Mouse (Mus musculus): ENCODE data around the gene Ptges3l. TPM values are rescaled to one million over a fixed set of nuclear protein-coding genes. Genes with fewer than 3 reads are reported as not detected.
"Not testable (repeated sequence)": the region's sequence is repeated elsewhere in the genome, so short reads cannot be mapped to it uniquely, and the experiment has no call there.

Ptges3l gene
- polyA plus RNA-seq, 1 experiment from 2014 or later: 75.3 TPM

DNA sequence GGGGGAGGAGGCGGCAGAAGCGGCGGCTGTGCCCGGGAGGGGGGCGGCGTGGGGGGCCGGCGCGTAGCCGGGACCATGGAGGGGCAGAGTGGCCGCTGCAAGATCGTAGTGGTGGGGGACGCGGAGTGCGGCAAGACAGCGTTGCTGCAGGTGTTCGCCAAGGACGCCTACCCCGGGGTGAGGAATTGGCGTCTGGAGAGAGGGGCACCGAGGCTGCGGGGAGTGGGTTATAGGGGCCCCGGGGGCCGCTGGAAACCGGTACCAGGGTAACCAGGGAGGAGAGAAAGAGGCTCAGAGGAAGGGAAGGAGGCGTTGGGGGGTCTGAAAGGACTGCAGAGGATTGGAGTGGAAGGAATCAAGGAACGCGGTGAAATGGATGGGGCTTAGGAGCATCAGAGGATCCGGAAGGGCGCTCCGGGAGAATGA, 43.1 kb upstream of the Ptges3l start:
- H3K4me3 ChIP-seq (ENCODE audit: low read depth, low read length): peak overlapping the region; percentile 68
- peak overlapping the region; percentile 83 for H3K9ac ChIP-seq (ENCODE audit: low read depth, low read length)
- under 1% methylated on average over 28 of the region's 31 CpGs for WGBS (ENCODE audit: insufficient replicate concordance)
- peak; percentile 15 for ATAC-seq (replicated peaks; ENCODE audit: insufficient number of reproducible peaks, low FRiP score, low TSS enrichment)
- peaks cover 36% of the 10 kb centered on the region for H3K4me1 ChIP-seq (ENCODE audit: control insufficient read depth, insufficient read depth, low read length)
- H3K4me2 ChIP-seq: peak overlapping the region; percentile 98
- no peaks in the 10 kb centered on the region for H3K36me3 ChIP-seq (ENCODE audit: control insufficient read depth, insufficient read depth, low read length)
- no peaks in the 10 kb centered on the region for H3K27me3 ChIP-seq (ENCODE audit: control insufficient read depth, insufficient read depth, low read length)
- H3K9me3 ChIP-seq (replicated peaks; ENCODE audit: control insufficient read depth, low read length): no peaks in the 10 kb centered on the region
- H3K27ac ChIP-seq (ENCODE audit: low read depth, low read length): peak overlapping the region; percentile 57

- peak overlapping the region; percentile 57 for H3K27ac ChIP-seq (ENCODE audit: low read depth, low read length)
- no peaks in the 10 kb centered on the region for H3K9me3 ChIP-seq (replicated peaks; ENCODE audit: control insufficient read depth, low read length)
- WGBS (ENCODE audit: insufficient replicate concordance): under 1% methylated on average over 41 of the region's 54 CpGs
- peak; percentile 75 for ATAC-seq (replicated peaks; ENCODE audit: insufficient number of reproducible peaks, low FRiP score, low TSS enrichment)
- no peaks in the 10 kb centered on the region for H3K27me3 ChIP-seq (ENCODE audit: control insufficient read depth, insufficient read depth, low read length)
- peaks cover 40% of the 10 kb centered on the region for H3K4me1 ChIP-seq (ENCODE audit: control insufficient read depth, insufficient read depth, low read length)
- H3K36me3 ChIP-seq (ENCODE audit: control insufficient read depth, insufficient read depth, low read length): no peaks in the 10 kb centered on the region
- H3K9ac ChIP-seq (ENCODE audit: low read depth, low read length): peak overlapping the region; percentile 83
- H3K4me2 ChIP-seq: peak overlapping the region; percentile 98
- H3K4me3 ChIP-seq (ENCODE audit: low read depth, low read length): peak overlapping the region; percentile 68
Measured at GRCm38 (mm10) chr11:101467477-101468262, 42.5 kb upstream of the Ptges3l start.

- ATAC-seq (replicated peaks; ENCODE audit: insufficient number of reproducible peaks, low FRiP score, low TSS enrichment); H3K27me3 ChIP-seq (ENCODE audit: control insufficient read depth, insufficient read depth, low read length); H3K9me3 ChIP-seq (replicated peaks; ENCODE audit: control insufficient read depth, low read length); H3K9ac ChIP-seq (ENCODE audit: low read depth, low read length); H3K27ac ChIP-seq (ENCODE audit: low read depth, low read length); H3K36me3 ChIP-seq (ENCODE audit: control insufficient read depth, insufficient read depth, low read length): not testable (repeated sequence)
- peak overlapping the region; percentile 61 for H3K4me3 ChIP-seq (ENCODE audit: low read depth, low read length)
- 58% methylated on average over 5 of the region's 5 CpGs for WGBS (ENCODE audit: insufficient replicate concordance)
- peaks cover 34% of the 10 kb centered on the region for H3K4me1 ChIP-seq (ENCODE audit: control insufficient read depth, insufficient read depth, low read length)
- H3K4me2 ChIP-seq: peak overlapping the region; percentile 97
Measured at GRCm38 (mm10) chr11:101466552-101466950, 41.4 kb upstream of the Ptges3l start.

GRCm38 (mm10) chr11:101465869-101466551, 40.9 kb upstream of the Ptges3l start, which contains the start of gene Vat1:
TSS of gene Vat1 (minus strand) at chr11:101466230.
- WGBS (ENCODE audit: insufficient replicate concordance): 1% methylated on average over 58 of the region's 60 CpGs
- Histone ChIP-seq H3K27ac (ENCODE audit: low read depth, low read length) (peak within 1 kb of the TSS; percentile 81), H3K9ac (ENCODE audit: low read depth, low read length) (peak within 1 kb of the TSS; percentile 84), H3K27me3 (ENCODE audit: control insufficient read depth, insufficient read depth, low read length) (no peaks in the 10 kb centered on the region), H3K36me3 (ENCODE audit: control insufficient read depth, insufficient read depth, low read length) (0 out of 2 replicates have a peak, but pooled peaks cover 2% of the 10 kb centered on the region), H3K9me3 (replicated peaks; ENCODE audit: control insufficient read depth, low read length) (no peaks in the 10 kb centered on the region), H3K4me1 (ENCODE audit: control insufficient read depth, insufficient read depth, low read length) (peaks cover 34% of the 10 kb centered on the region), H3K4me2 (peak within 1 kb of the TSS; percentile 98), H3K4me3 (ENCODE audit: low read depth, low read length) (peak within 1 kb of the TSS; percentile 61)
- ATAC-seq (replicated peaks; ENCODE audit: insufficient number of reproducible peaks, low FRiP score, low TSS enrichment): peak; percentile 58

DNA sequence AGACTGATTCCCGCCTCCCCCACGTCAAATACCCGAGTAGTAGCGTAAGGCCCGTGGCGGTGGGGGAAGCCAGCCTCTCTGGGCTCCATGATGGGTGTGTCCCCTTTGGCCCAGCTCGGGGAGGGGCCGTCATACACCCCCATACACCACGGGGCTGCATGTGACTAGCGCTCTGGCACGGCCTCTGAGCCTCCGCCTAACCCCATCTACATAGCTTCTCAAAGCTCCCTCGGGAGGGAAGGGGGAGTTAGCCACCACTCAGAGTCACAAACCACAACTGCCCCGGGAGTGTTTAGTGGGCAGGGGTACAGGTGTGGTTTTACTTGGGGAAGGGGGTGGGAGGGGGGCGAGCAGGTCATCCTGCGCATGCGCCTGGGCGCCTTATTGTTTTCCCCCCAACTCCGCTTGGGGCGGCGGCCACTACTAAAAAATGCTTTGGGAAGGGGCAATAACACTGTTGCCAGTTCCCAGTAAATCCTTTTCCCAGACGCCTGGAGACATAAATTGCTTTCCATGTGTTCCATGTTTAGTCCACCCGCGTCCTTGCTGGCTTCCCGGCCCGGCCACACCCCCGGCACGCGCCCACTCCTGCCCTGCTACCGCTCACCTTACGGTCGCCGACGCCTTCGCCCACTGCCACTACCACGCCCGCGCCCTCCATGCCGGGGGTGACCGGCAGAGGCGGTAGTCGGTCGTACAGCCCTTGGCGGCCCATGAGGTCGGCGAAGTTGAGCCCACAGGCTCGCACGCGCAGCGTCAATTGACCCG, 40.2 kb upstream of the Ptges3l start:
- peak; percentile 46 for ATAC-seq (replicated peaks; ENCODE audit: insufficient number of reproducible peaks, low FRiP score, low TSS enrichment)
- H3K4me3 ChIP-seq (ENCODE audit: low read depth, low read length): peak overlapping the region; percentile 61
- H3K4me1 ChIP-seq (ENCODE audit: control insufficient read depth, insufficient read depth, low read length): peaks cover 34% of the 10 kb centered on the region
- no peaks in the 10 kb centered on the region for H3K27me3 ChIP-seq (ENCODE audit: control insufficient read depth, insufficient read depth, low read length)
- peak overlapping the region; percentile 97 for H3K4me2 ChIP-seq
- peak overlapping the region; percentile 84 for H3K9ac ChIP-seq (ENCODE audit: low read depth, low read length)
- peak overlapping the region; percentile 81 for H3K27ac ChIP-seq (ENCODE audit: low read depth, low read length)
- no peaks in the 10 kb centered on the region for H3K9me3 ChIP-seq (replicated peaks; ENCODE audit: control insufficient read depth, low read length)
- H3K36me3 ChIP-seq (ENCODE audit: control insufficient read depth, insufficient read depth, low read length): 0 out of 2 replicates have a peak, but pooled peaks cover 4% of the 10 kb centered on the region
- under 1% methylated on average over 51 of the region's 51 CpGs for WGBS (ENCODE audit: insufficient replicate concordance)

- peaks cover 36% of the 10 kb centered on the region for H3K4me1 ChIP-seq (ENCODE audit: control insufficient read depth, insufficient read depth, low read length)
- ATAC-seq (replicated peaks; ENCODE audit: insufficient number of reproducible peaks, low FRiP score, low TSS enrichment): no peak
Measured at GRCm38 (mm10) chr11:101464211-101465100, 39.3 kb upstream of the Ptges3l start, which contains the start of gene Rnd2. TSS of gene Rnd2 (plus strand) at chr11:101464999.

GRCm38 (mm10) chr11:101462583-101463440, 37.7 kb upstream of the Ptges3l start:
- Histone ChIP-seq H3K4me1 (ENCODE audit: control insufficient read depth, insufficient read depth, low read length) (peaks cover 29% of the 10 kb centered on the region), H3K27ac (ENCODE audit: low read depth, low read length) (no peak overlapping the region), H3K36me3 (ENCODE audit: control insufficient read depth, insufficient read depth, low read length) (0 out of 2 replicates have a peak, but pooled peaks cover 6% of the 10 kb centered on the region), H3K9ac (ENCODE audit: low read depth, low read length) (0 out of 2 replicates have a peak overlapping the region, but pooled peaks have one; percentile 40), H3K9me3 (replicated peaks; ENCODE audit: control insufficient read depth, low read length) (no peaks in the 10 kb centered on the region), H3K4me3 (ENCODE audit: low read depth, low read length) (no peak overlapping the region), H3K27me3 (ENCODE audit: control insufficient read depth, insufficient read depth, low read length) (no peaks in the 10 kb centered on the region), H3K4me2 (no peak overlapping the region)
- WGBS (ENCODE audit: insufficient replicate concordance): 45% methylated on average over 13 of the region's 13 CpGs
- ATAC-seq (replicated peaks; ENCODE audit: insufficient number of reproducible peaks, low FRiP score, low TSS enrichment): no peak

More at GRCm38 (mm10) chr11:101464211-101465100, 39.3 kb upstream of the Ptges3l start, which contains the start of gene Rnd2:
- Histone ChIP-seq H3K9ac (ENCODE audit: low read depth, low read length) (peak within 1 kb of the TSS; percentile 84), H3K4me2 (peak within 1 kb of the TSS; percentile 97), H3K27ac (ENCODE audit: low read depth, low read length) (peak within 1 kb of the TSS; percentile 81), H3K4me3 (ENCODE audit: low read depth, low read length) (peak within 1 kb of the TSS; percentile 61), H3K27me3 (ENCODE audit: control insufficient read depth, insufficient read depth, low read length) (no peaks in the 10 kb centered on the region), H3K36me3 (ENCODE audit: control insufficient read depth, insufficient read depth, low read length) (0 out of 2 replicates have a peak, but pooled peaks cover 6% of the 10 kb centered on the region), H3K9me3 (replicated peaks; ENCODE audit: control insufficient read depth, low read length) (no peaks in the 10 kb centered on the region)
- WGBS (ENCODE audit: insufficient replicate concordance): 10% methylated on average over 12 of the region's 12 CpGs

Data from heart, embryonic 11.5 days (tissue).